Mouse (Mus musculus): ENCODE results near the gene Ryr2. TPM values are rescaled to one million over a fixed set of nuclear protein-coding genes. Genes with fewer than 3 reads are reported as not detected.
A peak's percentile ranks its signal among the peaks of the same experiment; 100 is the strongest.
"Not testable (repeated sequence)": the region's sequence is repeated elsewhere in the genome, so short reads cannot be mapped to it uniquely, and the experiment has no call there.

The Ryr2 gene
- polyA plus RNA-seq, 1 experiment from 2014 or later: 0.19 TPM

GRCm38 (mm10) chr13:11831210-11831609, 275.5 kb downstream of the Ryr2 start:
- Histone ChIP-seq H3K9me3 (no peaks in the 10 kb centered on the region), H3K4me3 (no peak overlapping the region), H3K27me3 (ENCODE audit: poor library complexity, severe bottlenecking) (no peaks in the 10 kb centered on the region), H3K36me3 (replicated peaks) (no peaks in the 10 kb centered on the region), H3K27ac (no peak overlapping the region), H3K4me1 (peaks cover under 1% of the 10 kb centered on the region; the same call in 1 of the 2 replicates)
- DNase-seq (ENCODE audit: extremely low spot score, low spot score): no peak
- 77% methylated on average over 4 of the region's 4 CpGs for WGBS

DNA sequence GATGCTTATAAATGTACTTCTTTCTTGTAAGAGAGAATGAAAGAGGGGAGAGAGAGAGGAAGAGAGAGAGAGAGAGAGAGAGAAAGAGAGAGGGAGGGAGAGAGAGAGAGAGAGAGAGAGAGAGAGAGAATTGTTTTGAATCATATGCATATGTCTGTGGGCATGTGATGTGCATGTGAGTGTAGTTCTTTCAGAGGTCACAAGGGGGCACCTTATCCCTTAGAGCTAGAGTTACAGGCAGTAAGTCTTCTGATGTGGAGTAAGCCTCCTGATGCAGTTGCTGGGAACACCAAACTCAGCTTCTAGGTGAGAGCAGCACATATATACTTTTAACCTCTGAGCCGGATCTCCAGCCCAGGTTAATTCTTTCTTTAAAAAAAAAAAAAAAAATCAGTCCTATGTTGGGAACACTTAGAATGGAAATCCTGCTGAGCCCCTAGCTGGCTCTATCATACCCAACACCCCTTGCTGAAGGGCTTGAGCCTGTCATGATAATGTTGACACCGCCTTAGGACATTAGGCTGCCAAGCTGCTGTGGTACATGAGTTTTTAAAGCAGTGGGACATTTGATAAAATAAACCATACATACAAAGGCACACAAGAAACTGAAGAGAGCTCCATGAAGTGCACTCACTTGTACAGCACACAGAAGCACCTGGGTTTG, 281.1 kb downstream of the Ryr2 start:
- no peak for DNase-seq (ENCODE audit: extremely low spot score, low spot score)
- WGBS: 98% methylated on average over 2 of the region's 2 CpGs

DNA sequence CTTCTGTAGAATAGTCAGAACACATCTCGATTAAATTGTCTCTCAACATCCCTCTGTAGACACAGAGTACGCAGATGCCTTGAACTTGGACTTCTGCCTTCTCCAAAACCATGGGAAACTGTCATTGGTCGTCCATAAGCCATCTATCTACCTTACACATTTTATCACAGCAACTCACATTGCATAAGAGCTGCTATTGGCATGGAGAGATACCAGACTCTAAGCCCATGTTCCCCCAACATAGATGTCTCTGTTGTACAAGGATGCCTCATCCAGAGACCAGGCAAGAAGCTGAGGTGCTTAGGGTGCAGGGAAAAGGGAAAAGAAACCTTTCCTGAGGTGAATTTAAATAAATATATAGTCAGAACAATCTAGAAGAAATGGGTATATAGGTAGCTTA, 288.0 kb downstream of the Ryr2 start:
- WGBS: 79% methylated on average over 3 of the region's 3 CpGs
- Histone ChIP-seq H3K4me1 (no peaks in the 10 kb centered on the region), H3K27ac (no peak overlapping the region), H3K36me3 (replicated peaks) (no peaks in the 10 kb centered on the region), H3K4me3 (no peak overlapping the region), H3K9me3 (no peaks in the 10 kb centered on the region), H3K27me3 (ENCODE audit: poor library complexity, severe bottlenecking) (no peaks in the 10 kb centered on the region)
- DNase-seq (ENCODE audit: extremely low spot score, low spot score): no peak

More for the DNA sequence above, 281.1 kb downstream of the Ryr2 start:
- Histone ChIP-seq H3K4me3 (no peak overlapping the region), H3K27ac (no peak overlapping the region), H3K36me3 (replicated peaks) (no peaks in the 10 kb centered on the region), H3K9me3 (no peaks in the 10 kb centered on the region), H3K4me1 (no peaks in the 10 kb centered on the region), H3K27me3 (ENCODE audit: poor library complexity, severe bottlenecking) (no peaks in the 10 kb centered on the region)

- not testable (repeated sequence) for H3K4me1 ChIP-seq; H3K27me3 ChIP-seq (ENCODE audit: poor library complexity, severe bottlenecking); H3K4me3 ChIP-seq; H3K36me3 ChIP-seq (replicated peaks); DNase-seq (ENCODE audit: extremely low spot score, low spot score); H3K9me3 ChIP-seq; H3K27ac ChIP-seq
- 90% methylated on average over 1 of the region's 1 CpGs for WGBS
These were observed 297.4 kb downstream of the Ryr2 start for GRCm38 (mm10) chr13:11809365-11809764.

GRCm38 (mm10) chr13:11792536-11792935, 314.2 kb downstream of the Ryr2 start:
- H3K4me1 ChIP-seq: no peaks in the 10 kb centered on the region
- H3K4me3 ChIP-seq: no peak overlapping the region
- no peaks in the 10 kb centered on the region for H3K36me3 ChIP-seq (replicated peaks)
- H3K27me3 ChIP-seq (ENCODE audit: poor library complexity, severe bottlenecking): no peaks in the 10 kb centered on the region
- DNase-seq (ENCODE audit: extremely low spot score, low spot score): no peak
- H3K27ac ChIP-seq: no peak overlapping the region
- WGBS: 88% methylated on average over 3 of the region's 3 CpGs
- no peaks in the 10 kb centered on the region for H3K9me3 ChIP-seq

GRCm38 (mm10) chr13:11790536-11790935, 316.2 kb downstream of the Ryr2 start:
- H3K4me1 ChIP-seq: no peaks in the 10 kb centered on the region
- H3K27ac ChIP-seq: no peak overlapping the region
- DNase-seq (ENCODE audit: extremely low spot score, low spot score): no peak
- no peak overlapping the region for H3K4me3 ChIP-seq
- no peaks in the 10 kb centered on the region for H3K9me3 ChIP-seq
- no peaks in the 10 kb centered on the region for H3K27me3 ChIP-seq (ENCODE audit: poor library complexity, severe bottlenecking)
- 83% methylated on average over 5 of the region's 5 CpGs for WGBS
- no peaks in the 10 kb centered on the region for H3K36me3 ChIP-seq (replicated peaks)

DNA sequence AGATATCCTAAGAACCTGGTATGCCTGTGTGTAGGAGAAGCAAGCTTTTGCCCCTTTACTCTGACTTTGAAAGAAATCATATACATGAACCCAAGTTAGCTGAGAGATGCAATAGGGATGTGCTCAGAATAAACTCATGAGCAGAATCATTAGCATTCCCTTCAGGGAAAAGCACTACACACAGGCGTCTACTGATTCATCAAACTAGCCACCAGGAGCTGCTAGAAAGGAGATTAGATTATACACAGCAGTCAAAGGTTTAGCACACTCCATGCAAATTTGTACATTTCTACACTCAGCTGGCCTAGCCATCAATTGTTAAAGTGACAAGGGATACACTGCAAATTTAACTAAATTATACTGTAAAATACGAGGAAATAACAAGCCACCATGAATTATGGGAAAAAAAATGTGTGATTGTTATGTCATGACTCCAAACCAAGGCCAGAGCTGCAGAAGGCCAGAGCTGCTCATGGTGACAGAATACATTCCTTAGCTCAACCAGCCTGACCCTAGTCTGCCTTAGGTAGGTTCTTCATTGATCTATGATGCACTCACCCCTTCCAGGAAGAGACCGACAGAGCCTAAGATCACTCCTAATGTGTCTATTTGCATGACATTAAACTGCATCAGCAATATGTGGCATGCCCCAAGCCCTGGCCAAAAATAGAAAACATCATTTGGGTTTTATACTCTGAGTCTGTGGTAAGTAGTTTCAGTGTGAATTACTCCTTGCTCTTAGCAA, 324.2 kb downstream of the Ryr2 start:
- 82% methylated on average over 3 of the region's 3 CpGs for WGBS
- Histone ChIP-seq H3K27ac (no peak overlapping the region), H3K36me3 (replicated peaks) (no peaks in the 10 kb centered on the region), H3K4me3 (no peak overlapping the region), H3K9me3 (no peaks in the 10 kb centered on the region), H3K4me1 (no peaks in the 10 kb centered on the region), H3K27me3 (ENCODE audit: poor library complexity, severe bottlenecking) (no peaks in the 10 kb centered on the region)
- DNase-seq (ENCODE audit: extremely low spot score, low spot score): no peak

DNA sequence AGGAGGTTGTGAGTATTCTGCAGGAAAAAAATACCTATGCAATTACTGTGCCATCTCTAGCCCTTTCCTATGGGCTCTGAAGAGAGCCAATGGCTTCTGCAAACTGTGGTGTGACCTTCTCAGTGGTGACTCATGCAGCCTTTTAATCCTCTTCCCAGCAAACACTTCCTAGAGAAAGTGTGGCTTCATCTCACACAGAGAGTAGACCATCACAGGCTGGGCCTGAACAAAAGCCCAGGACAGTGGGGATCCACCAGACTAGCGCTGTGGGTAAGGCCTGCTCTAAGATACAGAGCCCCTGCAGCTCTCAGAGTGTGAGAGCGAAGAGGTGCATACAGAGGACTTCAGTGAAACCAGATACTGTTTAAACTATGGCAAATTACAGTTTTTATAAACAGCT, 325.7 kb downstream of the Ryr2 start:
- no peaks in the 10 kb centered on the region for H3K4me1 ChIP-seq
- no peak overlapping the region for H3K27ac ChIP-seq
- H3K4me3 ChIP-seq: no peak overlapping the region
- H3K27me3 ChIP-seq (ENCODE audit: poor library complexity, severe bottlenecking): no peaks in the 10 kb centered on the region
- 20% methylated on average over 2 of the region's 2 CpGs for WGBS
- H3K36me3 ChIP-seq (replicated peaks): no peaks in the 10 kb centered on the region
- no peaks in the 10 kb centered on the region for H3K9me3 ChIP-seq
- no peak for DNase-seq (ENCODE audit: extremely low spot score, low spot score)

GRCm38 (mm10) chr13:11777726-11778125, 329.0 kb downstream of the Ryr2 start:
- no peaks in the 10 kb centered on the region for H3K4me1 ChIP-seq
- 92% methylated on average over 6 of the region's 6 CpGs for WGBS

GRCm38 (mm10) chr13:11772173-11772572, 334.6 kb downstream of the Ryr2 start:
- H3K9me3 ChIP-seq: no peaks in the 10 kb centered on the region
- no peaks in the 10 kb centered on the region for H3K27me3 ChIP-seq (ENCODE audit: poor library complexity, severe bottlenecking)
- no peaks in the 10 kb centered on the region for H3K36me3 ChIP-seq (replicated peaks)
- no peaks in the 10 kb centered on the region for H3K4me1 ChIP-seq
- 97% methylated on average over 8 of the region's 8 CpGs for WGBS
- no peak for DNase-seq (ENCODE audit: extremely low spot score, low spot score)
- no peak overlapping the region for H3K27ac ChIP-seq
- H3K4me3 ChIP-seq: no peak overlapping the region

More at GRCm38 (mm10) chr13:11777726-11778125, 329.0 kb downstream of the Ryr2 start:
- no peaks in the 10 kb centered on the region for H3K9me3 ChIP-seq
- no peak for DNase-seq (ENCODE audit: extremely low spot score, low spot score)
- no peak overlapping the region for H3K27ac ChIP-seq
- H3K36me3 ChIP-seq (replicated peaks): no peaks in the 10 kb centered on the region
- H3K4me3 ChIP-seq: no peak overlapping the region
- H3K27me3 ChIP-seq (ENCODE audit: poor library complexity, severe bottlenecking): no peaks in the 10 kb centered on the region

GRCm38 (mm10) chr13:11766899-11767298, 339.8 kb downstream of the Ryr2 start:
- no peaks in the 10 kb centered on the region for H3K27me3 ChIP-seq (ENCODE audit: poor library complexity, severe bottlenecking)
- no peak overlapping the region for H3K4me3 ChIP-seq
- 84% methylated on average over 2 of the region's 2 CpGs for WGBS
- no peaks in the 10 kb centered on the region for H3K9me3 ChIP-seq
- H3K27ac ChIP-seq: no peak overlapping the region
- no peaks in the 10 kb centered on the region for H3K4me1 ChIP-seq
- H3K36me3 ChIP-seq (replicated peaks): no peaks in the 10 kb centered on the region
- no peak for DNase-seq (ENCODE audit: extremely low spot score, low spot score)

DNA sequence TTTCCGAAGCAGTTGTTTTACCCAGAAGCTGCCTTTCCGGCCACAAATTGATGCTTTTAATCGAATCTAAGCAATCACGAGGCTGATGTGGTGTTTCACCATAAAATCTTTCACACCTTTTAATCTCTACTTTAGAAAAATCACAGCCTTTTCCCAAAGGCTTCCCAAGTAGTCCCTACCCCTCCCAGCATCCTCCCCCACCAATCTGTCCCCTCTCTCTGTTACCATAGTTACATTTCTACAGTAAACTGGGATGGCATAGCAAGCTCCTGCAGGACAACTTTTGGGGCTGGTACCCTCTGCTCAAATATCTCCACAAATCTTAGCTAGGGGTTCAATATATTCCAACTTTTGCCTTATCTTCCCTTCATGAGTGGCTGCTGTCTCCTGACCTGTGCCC, 342.8 kb downstream of the Ryr2 start:
- 86% methylated on average over 4 of the region's 4 CpGs for WGBS
- no peaks in the 10 kb centered on the region for H3K4me1 ChIP-seq
- H3K9me3 ChIP-seq: no peaks in the 10 kb centered on the region
- DNase-seq (ENCODE audit: extremely low spot score, low spot score): no peak
- no peak overlapping the region for H3K4me3 ChIP-seq
- H3K36me3 ChIP-seq (replicated peaks): no peaks in the 10 kb centered on the region
- no peak overlapping the region for H3K27ac ChIP-seq
- H3K27me3 ChIP-seq (ENCODE audit: poor library complexity, severe bottlenecking): no peaks in the 10 kb centered on the region

- Histone ChIP-seq H3K9me3 (no peaks in the 10 kb centered on the region), H3K27me3 (ENCODE audit: poor library complexity, severe bottlenecking) (no peaks in the 10 kb centered on the region), H3K27ac (no peak overlapping the region), H3K36me3 (replicated peaks) (no peaks in the 10 kb centered on the region), H3K4me1 (no peaks in the 10 kb centered on the region), H3K4me3 (no peak overlapping the region)
- 87% methylated on average over 3 of the region's 3 CpGs for WGBS
- DNase-seq (ENCODE audit: extremely low spot score, low spot score): peak; percentile 19
These were observed 343.6 kb downstream of the Ryr2 start for GRCm38 (mm10) chr13:11763104-11763503.

Data from forebrain, embryonic 10.5 days (tissue).